Mouse (Mus musculus) hindbrain, embryonic 10.5 days (tissue): ENCODE results near the gene Asb4. TPM values are rescaled to one million over a fixed set of nuclear protein-coding genes. Genes with fewer than 3 reads are reported as not detected.
A peak's percentile ranks its signal among the peaks of the same experiment; 100 is the strongest.

Experiments used
- DNase-seq: peaks from one replicate; pipeline ENCODE4 v3.0.0-alpha.2; 2017; ENCODE audit warnings: low spot score
- H3K27ac ChIP-seq: fragments of 300-500 bp; sonication (generic); 2 replicates; pipeline ENCODE4 v1.5.1; 2016; ENCODE audit warnings: mild to moderate bottlenecking, moderate library complexity
- H3K27me3 ChIP-seq: fragments of 300-500 bp; sonication (generic); 2 replicates; pipeline ENCODE4 v1.6.1; 2016; ENCODE audit warnings: mild to moderate bottlenecking; ENCODE audit not compliant: poor library complexity, insufficient read depth, severe bottlenecking
- H3K36me3 ChIP-seq: fragments of 300-500 bp; sonication (generic); 2 replicates; pipeline ENCODE4 v1.6.1; 2016; ENCODE audit warnings: mild to moderate bottlenecking, moderate library complexity
- H3K4me1 ChIP-seq: fragments of 300-500 bp; sonication (generic); replicated peaks from 2 replicates; pipeline ENCODE4 v1.6.1; 2016; ENCODE audit warnings: mild to moderate bottlenecking
- H3K4me3 ChIP-seq: fragments of 300-500 bp; sonication (generic); 2 replicates; pipeline ENCODE4 v1.5.1; 2016; ENCODE audit warnings: mild to moderate bottlenecking, moderate library complexity
- H3K9me3 ChIP-seq: fragments of 300-500 bp; sonication (generic); 2 replicates; pipeline ENCODE4 v1.6.1; 2016; ENCODE audit warnings: mild to moderate bottlenecking, moderate library complexity
- WGBS: fragments of 180-500 bp; shearing (Covaris S2); methylation state at CpG from one replicate; pipeline ENCODE4 v1.1.7; 2016; 5-methylcytosine and 5-hydroxymethylcytosine counted together
- polyA plus RNA-seq: library from polyadenylated mRNA; unstranded; fragments of >200 nt; fragmentation: Nextera tagmentation; extraction: Ambion mirVana; gene quantifications from 2 replicates; pipeline ENCODE4 v1.2.1, GENCODE M21; 2016

Gene Asb4
- polyA plus RNA-seq, 1 experiment from 2014 or later = 24.3 TPM

DNA sequence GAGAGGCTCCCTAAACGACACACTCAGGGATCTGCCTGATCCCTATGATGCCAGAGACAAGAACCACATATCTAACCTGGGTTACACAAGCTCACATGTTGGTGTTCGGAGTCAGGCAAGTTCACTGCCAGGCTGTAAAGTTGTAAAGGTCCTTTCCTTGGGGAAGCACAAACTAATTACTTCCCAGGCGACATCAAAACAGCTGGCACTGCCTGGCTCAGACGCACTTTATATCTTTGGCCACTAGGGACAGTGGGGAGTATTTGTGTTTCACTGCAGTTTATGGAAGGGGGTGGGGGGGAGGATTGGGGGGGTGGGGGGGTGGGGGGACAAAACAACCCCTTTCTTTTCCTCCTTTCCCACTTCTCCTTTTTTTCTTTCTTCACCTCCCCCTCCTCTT is 54.6 kb downstream of the Asb4 start:
- no peaks in the 10 kb centered on the region for H3K36me3 ChIP-seq
- H3K4me1 ChIP-seq = peaks cover 6% of the 10 kb centered on the region
- no peaks in the 10 kb centered on the region for H3K27me3 ChIP-seq
- H3K4me3 ChIP-seq = no peak overlapping the region
- 48% methylated on average over 4 of the region's 4 CpGs for WGBS
- no peaks in the 10 kb centered on the region for H3K9me3 ChIP-seq
- H3K27ac ChIP-seq = no peak overlapping the region
- no peak for DNase-seq

DNA sequence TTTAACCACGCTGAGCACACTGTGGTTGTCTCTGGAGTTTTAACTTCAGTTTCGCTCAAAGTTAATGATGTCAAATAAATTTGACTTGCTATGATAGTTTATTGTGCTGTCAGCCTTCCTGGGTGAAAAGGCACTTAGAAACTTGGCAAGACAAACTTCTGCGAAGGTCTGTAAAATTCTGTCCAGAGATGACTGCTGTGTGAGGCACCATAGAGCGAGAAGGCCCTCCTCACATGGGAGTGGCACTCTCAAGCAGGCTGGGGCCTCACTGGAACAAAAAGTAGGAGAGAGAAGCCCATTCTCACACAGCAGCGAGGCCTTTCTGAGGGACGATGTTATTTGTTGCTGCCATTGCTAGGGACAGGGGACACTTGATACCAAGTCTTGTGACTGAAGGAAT is 58.0 kb downstream of the Asb4 start:
- Histone ChIP-seq H3K36me3 (no peaks in the 10 kb centered on the region), H3K9me3 (no peaks in the 10 kb centered on the region), H3K27me3 (no peaks in the 10 kb centered on the region), H3K4me1 (peaks cover 16% of the 10 kb centered on the region), H3K27ac (no peak overlapping the region), H3K4me3 (no peak overlapping the region)
- WGBS = 86% methylated on average over 6 of the region's 6 CpGs
- no peak for DNase-seq

DNA sequence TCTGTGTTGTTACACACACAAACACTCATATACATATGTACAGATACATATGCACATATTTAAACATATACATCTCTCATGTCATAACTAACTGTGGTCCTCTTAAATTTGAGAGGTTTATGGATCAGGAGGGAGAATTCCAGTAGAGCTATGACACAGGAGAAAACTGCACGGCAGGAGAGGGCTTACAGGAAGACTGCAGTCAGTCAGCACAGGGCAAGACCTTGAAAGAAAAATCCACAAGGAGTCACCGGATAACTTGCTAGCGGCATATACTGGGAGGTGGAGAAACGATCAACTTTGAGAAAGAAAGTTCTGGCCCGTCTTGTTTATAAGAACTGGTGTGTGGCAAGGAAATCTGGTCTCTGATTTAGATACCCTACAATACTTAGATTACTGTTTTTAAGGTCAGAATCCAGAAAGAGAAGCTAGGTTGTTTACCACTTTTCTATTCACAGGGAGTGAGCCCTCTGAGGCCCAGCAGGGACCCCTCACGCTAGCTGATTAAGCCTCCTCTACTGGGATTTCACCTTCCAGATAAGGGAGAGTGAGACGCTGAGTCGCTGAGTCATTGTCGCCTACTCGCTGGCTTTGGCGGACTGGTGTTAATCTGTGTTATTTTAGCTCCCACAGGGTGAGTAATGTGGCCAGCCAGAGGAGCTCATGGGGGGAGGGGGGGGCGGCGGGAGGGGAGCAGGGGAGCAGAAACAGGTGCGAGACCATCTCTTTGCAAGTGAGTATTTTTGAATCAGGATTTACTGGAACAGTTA is 59.3 kb downstream of the Asb4 start:
- Histone ChIP-seq H3K27ac (no peak overlapping the region), H3K27me3 (no peaks in the 10 kb centered on the region), H3K4me3 (no peak overlapping the region), H3K36me3 (no peaks in the 10 kb centered on the region), H3K9me3 (no peaks in the 10 kb centered on the region), H3K4me1 (peaks cover 22% of the 10 kb centered on the region)
- peak; percentile 23 for DNase-seq
- WGBS = 12% methylated on average over 14 of the region's 14 CpGs

- Histone ChIP-seq H3K4me1 (peaks cover 30% of the 10 kb centered on the region), H3K27ac (no peak overlapping the region), H3K9me3 (no peaks in the 10 kb centered on the region), H3K27me3 (no peaks in the 10 kb centered on the region), H3K36me3 (no peaks in the 10 kb centered on the region), H3K4me3 (no peak overlapping the region)
- WGBS = 28% methylated on average over 13 of the region's 13 CpGs
- DNase-seq = no peak
These were observed 60.1 kb downstream of the Asb4 start for GRCm38 (mm10) chr6:5443104-5443863.

DNA sequence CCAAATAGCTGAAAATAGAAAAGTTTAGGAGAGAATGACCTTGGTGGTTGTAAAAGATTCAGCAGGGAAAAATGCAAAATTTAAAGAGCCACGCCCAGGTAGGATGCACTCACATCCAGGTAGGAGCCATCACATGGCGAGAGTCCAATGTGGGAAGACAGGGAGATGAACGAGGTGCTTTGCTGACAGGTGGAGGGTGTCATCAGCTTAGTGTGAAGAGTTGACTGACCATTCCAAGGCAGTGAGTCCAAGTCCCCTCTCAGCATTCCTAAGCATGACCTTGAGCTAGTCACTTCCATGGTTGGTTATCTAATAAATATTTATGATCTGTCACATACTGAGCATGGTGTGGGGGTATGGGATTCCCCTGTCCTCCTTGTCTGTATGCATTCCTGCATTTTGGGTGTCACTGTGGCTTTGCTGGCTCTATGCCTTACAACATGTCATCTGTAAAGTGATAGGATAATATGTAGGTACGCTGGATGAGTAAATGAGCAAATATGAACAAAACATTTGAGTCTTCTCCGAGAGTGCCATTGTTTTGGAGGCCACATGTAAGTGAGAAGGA is 61.2 kb downstream of the Asb4 start:
- no peaks in the 10 kb centered on the region for H3K9me3 ChIP-seq
- no peak overlapping the region for H3K27ac ChIP-seq
- WGBS = 91% methylated on average over 5 of the region's 5 CpGs
- no peaks in the 10 kb centered on the region for H3K27me3 ChIP-seq
- DNase-seq = no peak
- no peak overlapping the region for H3K4me3 ChIP-seq
- H3K4me1 ChIP-seq = peaks cover 33% of the 10 kb centered on the region
- no peaks in the 10 kb centered on the region for H3K36me3 ChIP-seq

DNA sequence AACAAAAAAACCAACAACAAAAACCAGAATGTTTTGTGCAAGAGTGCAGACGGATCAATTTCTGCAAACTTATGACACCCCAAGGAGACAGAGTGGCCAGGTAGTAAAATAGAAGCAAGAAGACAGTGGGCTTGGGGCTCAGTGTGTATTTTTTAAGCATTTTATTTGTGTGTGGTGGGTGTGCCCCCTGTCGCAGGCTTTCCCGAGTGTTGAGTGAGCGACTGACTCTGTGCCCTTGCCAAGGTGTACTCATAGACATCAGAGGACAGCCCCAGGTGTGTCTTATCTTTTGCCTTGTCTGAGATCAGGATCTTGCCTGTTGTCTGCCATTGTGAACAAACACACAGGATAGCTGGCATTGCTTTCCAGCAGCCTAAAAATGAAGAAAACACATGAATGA is 63.8 kb downstream of the Asb4 start:
- no peaks in the 10 kb centered on the region for H3K27me3 ChIP-seq
- H3K4me1 ChIP-seq = peaks cover 33% of the 10 kb centered on the region
- H3K36me3 ChIP-seq = no peaks in the 10 kb centered on the region
- no peak overlapping the region for H3K4me3 ChIP-seq
- no peaks in the 10 kb centered on the region for H3K9me3 ChIP-seq
- WGBS = 77% methylated on average over 4 of the region's 4 CpGs
- DNase-seq = no peak
- H3K27ac ChIP-seq = peak overlapping the region; percentile 83

- peak; percentile 44 for DNase-seq
- no peaks in the 10 kb centered on the region for H3K36me3 ChIP-seq
- H3K27ac ChIP-seq = peak overlapping the region; percentile 83
- WGBS = 9% methylated on average over 6 of the region's 6 CpGs
- H3K9me3 ChIP-seq = no peaks in the 10 kb centered on the region
- H3K27me3 ChIP-seq = no peaks in the 10 kb centered on the region
- no peak overlapping the region for H3K4me3 ChIP-seq
- H3K4me1 ChIP-seq = peaks cover 29% of the 10 kb centered on the region
These were observed 64.4 kb downstream of the Asb4 start for GRCm38 (mm10) chr6:5447546-5447945.

DNA sequence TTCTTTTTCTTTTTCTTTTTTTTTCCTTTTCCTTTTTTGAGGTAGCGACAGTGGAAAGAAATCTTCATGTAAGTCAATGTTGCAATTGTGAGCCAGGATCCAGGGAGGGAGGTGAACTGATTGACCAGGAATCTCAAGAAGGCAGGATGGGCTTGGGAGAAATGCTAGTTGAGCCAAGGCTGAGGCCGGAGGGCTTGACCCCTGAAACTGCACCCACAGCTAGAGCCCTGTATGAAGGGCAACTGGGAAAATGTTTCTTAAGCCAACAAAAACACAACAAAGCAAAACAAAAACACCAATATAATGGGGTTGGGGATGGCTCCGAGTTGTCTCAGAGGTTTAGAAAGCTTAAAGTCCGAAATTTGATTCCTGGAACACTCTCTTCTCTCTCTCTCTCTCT is 65.2 kb downstream of the Asb4 start:
- Histone ChIP-seq H3K36me3 (no peaks in the 10 kb centered on the region), H3K4me1 (peaks cover 21% of the 10 kb centered on the region), H3K27me3 (no peaks in the 10 kb centered on the region), H3K9me3 (no peaks in the 10 kb centered on the region), H3K4me3 (no peak overlapping the region), H3K27ac (peak overlapping the region; percentile 83)
- WGBS = 31% methylated on average over 4 of the region's 4 CpGs
- DNase-seq = no peak

DNA sequence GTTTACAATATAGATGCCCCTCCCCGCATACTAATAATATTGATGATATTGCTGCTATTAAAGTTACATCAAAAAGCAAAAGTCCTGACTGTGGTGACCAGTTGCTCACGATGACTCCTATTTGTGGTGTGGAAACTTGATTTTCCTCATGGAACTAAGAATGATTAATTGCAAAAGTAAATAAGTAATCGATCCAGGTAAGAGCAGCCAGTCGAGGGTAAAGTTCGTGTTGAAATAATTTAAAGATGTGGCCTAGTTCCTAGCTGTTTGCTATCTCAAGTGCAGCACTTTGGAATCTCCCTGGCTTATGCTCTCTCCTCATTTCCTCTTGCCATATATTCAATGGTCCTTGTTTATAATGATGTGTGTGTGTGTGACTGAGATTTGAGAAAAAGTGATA is 66.7 kb downstream of the Asb4 start:
- 96% methylated on average over 5 of the region's 5 CpGs for WGBS

DNA sequence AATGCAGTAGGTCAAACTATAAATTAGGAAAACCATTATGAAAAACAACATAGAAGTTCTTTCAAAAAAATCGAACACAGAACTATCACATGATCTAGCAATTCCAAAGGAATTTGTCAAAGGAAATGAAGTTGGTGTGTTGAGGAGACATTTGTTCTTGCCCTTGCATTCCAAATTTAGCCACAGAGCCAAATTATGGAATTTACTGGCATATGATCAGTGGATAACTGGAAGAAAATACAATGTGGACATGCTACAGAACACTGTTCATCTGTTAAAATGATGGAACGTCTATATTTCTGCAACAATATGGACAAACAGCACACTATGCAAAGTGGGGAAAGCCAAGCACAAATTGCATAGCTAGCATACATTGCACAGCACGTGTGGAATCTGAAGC is 72.7 kb downstream of the Asb4 start:
- Histone ChIP-seq H3K27ac (no peak overlapping the region), H3K36me3 (no peaks in the 10 kb centered on the region), H3K4me1 (no peaks in the 10 kb centered on the region), H3K9me3 (no peaks in the 10 kb centered on the region), H3K4me3 (no peak overlapping the region), H3K27me3 (no peaks in the 10 kb centered on the region)
- no peak for DNase-seq
- WGBS = 84% methylated on average over 3 of the region's 3 CpGs

More for the DNA sequence above, 66.7 kb downstream of the Asb4 start:
- Histone ChIP-seq H3K9me3 (no peaks in the 10 kb centered on the region), H3K27me3 (no peaks in the 10 kb centered on the region), H3K36me3 (no peaks in the 10 kb centered on the region), H3K4me1 (peaks cover 18% of the 10 kb centered on the region), H3K27ac (no peak overlapping the region), H3K4me3 (no peak overlapping the region)
- DNase-seq = no peak

DNA sequence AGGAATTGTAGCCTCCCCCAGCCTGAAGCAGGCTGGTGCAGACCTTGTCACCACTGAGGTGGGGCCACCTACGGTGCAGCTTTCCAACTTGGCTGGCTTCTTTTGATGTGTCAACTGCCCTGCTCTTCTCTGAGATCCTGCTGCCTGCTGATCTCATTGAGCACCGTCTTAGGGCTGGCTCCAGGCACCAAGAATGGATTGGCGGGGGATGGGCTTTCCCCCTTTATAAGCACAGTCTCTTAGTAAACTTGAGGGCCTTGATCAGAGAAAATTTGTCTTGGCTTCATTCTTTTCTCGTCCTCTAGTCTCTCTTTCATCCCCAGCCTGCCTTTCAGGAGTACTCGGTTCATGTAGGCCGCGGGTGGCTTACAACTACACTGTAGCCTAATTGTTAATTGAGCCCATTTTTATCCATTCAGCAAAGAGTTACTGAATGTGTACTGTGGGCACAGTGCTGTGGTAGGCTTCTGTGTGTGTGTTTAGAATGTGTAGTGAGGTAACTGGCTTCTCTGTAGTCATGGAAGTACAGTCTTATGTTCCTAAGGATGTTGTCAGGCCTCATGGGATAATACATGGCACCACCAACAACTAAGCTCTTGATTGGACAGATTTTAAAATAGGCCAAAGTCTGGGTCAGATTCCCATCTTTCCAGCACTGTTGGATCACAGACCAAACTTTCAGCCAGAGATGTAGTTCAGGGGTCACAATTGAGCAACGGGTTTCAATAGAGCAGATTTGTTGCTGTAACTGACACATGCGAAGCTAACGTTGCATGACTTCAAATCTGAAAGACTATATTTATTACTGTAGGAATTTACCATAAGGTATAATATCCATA is 87.5 kb downstream of the Asb4 start:
- Histone ChIP-seq H3K9me3 (no peaks in the 10 kb centered on the region), H3K4me1 (no peaks in the 10 kb centered on the region), H3K27ac (no peak overlapping the region), H3K4me3 (no peak overlapping the region), H3K27me3 (no peaks in the 10 kb centered on the region), H3K36me3 (no peaks in the 10 kb centered on the region)
- no peak for DNase-seq
- WGBS = 79% methylated on average over 10 of the region's 10 CpGs

GRCm38 (mm10) chr6:5472692-5473091 is 89.5 kb downstream of the Asb4 start:
- Histone ChIP-seq H3K4me1 (no peaks in the 10 kb centered on the region), H3K27me3 (no peaks in the 10 kb centered on the region), H3K4me3 (no peak overlapping the region), H3K27ac (no peak overlapping the region), H3K36me3 (no peaks in the 10 kb centered on the region), H3K9me3 (no peaks in the 10 kb centered on the region)
- WGBS = 93% methylated on average over 2 of the region's 2 CpGs
- DNase-seq = no peak
